21 mouse cellular contexts compared by ENCODE assay signal in the genomic region with DNA sequence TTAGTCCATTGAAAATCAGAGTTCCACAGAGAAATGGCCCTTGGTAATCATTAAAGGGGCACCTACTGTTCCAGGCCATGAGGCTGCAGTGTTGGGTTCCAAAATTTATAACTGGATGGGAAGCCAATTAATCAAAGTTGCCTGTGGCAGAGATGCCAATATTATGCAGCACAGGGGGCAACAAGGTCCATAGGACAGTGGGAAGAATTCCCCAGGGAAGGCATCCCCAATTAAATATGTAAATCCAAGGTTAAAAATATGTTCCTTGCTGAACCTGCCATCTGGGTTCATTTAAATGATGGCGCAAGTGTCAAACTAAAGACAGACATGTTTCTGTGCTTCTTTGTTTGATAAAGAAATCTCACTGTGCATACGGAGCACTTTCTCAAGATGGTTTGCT.
"Had no signal": no experiment of that assay in that cellular context is flagged by ENCODE, and none has a peak within 500 bp of the region (broad histone marks: within the 10 kb centered on the region; RNA-seq: fewer than 3 reads in every experiment).

No protein-coding gene starts in this region.

- H3K4me1 ChIP-seq: limb, embryonic 12.5 days; limb, embryonic 15.5 days; stomach, embryonic 15.5 days had no signal

- H3K27ac ChIP-seq: kidney, postnatal 0 days; layer of hippocampus, adult 2 months; limb, embryonic 12.5 days; limb, embryonic 15.5 days; liver, embryonic 14.5 days; macrophage; neural tube, embryonic 12.5 days; neural tube, embryonic 15.5 days; stomach, embryonic 15.5 days had no signal

- ATAC-seq: liver, postnatal 0 days; lung, postnatal 0 days had no signal

- H3K9me3 ChIP-seq: limb, embryonic 12.5 days; limb, embryonic 15.5 days; neural tube, embryonic 12.5 days; neural tube, embryonic 15.5 days; stomach, embryonic 15.5 days had no signal

- H3K36me3 ChIP-seq: limb, embryonic 12.5 days; limb, embryonic 15.5 days; neural tube, embryonic 12.5 days; neural tube, embryonic 15.5 days; stomach, embryonic 15.5 days had no signal

- DNase-seq: kidney, adult 2 months; kidney, postnatal 25 days; layer of hippocampus, adult 9-11 months; liver, postnatal 0 days; lung, embryonic 14.5 days; right cerebral cortex, adult 18-20 months; right cerebral cortex, postnatal 14 days; right cerebral cortex, postnatal 4 days; spleen, adult 18-20 months; thymus, postnatal 25 days had no signal

- H3K4me3 ChIP-seq: layer of hippocampus, adult 2 months; limb, embryonic 12.5 days; limb, embryonic 15.5 days; neural tube, embryonic 12.5 days; neural tube, embryonic 15.5 days; stomach, embryonic 15.5 days had no signal

- H3K27me3 ChIP-seq: limb, embryonic 12.5 days; limb, embryonic 15.5 days; neural tube, embryonic 12.5 days; neural tube, embryonic 15.5 days; stomach, embryonic 15.5 days had no signal

- H3K9ac ChIP-seq: limb, embryonic 12.5 days; limb, embryonic 15.5 days; liver, embryonic 14.5 days; liver, postnatal 0 days; lung, embryonic 14.5 days; neural tube, embryonic 12.5 days; neural tube, embryonic 15.5 days; stomach, embryonic 15.5 days had no signal

- H3K4me2 ChIP-seq: limb, embryonic 12.5 days; limb, embryonic 15.5 days; liver, embryonic 11.5 days; lung, embryonic 14.5 days; neural tube, embryonic 12.5 days; neural tube, embryonic 15.5 days; stomach, embryonic 15.5 days had no signal
